Mouse (Mus musculus): ENCODE measurements around the gene Dgcr8. TPM values are rescaled to one million over a fixed set of nuclear protein-coding genes. Genes with fewer than 3 reads are reported as not detected.

Dgcr8 gene
- polyA plus RNA-seq, 1 experiment from 2014 or later: 40.2 TPM

DNA sequence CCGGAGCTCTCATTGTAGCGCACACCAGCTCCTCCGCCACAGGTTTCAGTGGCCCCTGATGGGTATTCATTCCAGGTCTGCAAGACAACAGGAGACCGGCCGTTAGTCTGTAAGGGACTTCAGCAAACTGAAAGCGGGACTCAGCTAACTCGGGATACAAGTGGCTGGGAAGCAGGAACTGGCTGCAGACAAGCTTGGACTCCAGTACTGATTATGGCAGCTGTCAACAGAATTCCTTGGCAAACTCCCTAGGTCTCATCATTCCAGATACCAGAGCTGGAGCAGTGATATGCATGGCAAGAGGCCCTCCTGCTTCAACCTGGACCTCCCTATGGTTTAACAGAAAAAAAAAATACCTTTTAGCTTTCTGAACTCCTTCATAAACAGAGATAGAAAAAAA is 74.2 kb downstream of the Dgcr8 start:
- Histone ChIP-seq H3K27ac (no peak overlapping the region), H3K4me2 (replicated peaks) (no peak overlapping the region)
- 82% methylated on average over 7 of the region's 7 CpGs for WGBS

DNA sequence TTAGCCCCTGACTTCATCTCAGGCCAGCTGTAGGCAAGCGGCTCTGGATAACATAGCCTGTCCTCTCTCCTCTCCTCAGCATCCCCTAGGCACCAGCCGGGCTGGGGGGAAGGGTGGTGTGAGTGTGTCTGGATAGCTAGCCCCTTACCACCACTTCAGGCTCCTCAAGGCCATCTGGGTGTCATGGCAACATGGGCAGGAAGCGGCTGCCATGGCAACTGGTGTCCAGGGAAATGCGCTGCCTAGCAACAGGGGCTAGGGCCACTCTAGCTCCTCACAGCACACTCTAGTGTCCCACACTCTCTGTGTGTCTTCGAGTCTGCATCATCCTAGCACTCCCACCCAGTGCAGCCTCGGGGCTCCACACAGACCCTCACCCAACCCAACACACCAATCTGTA is 75.4 kb downstream of the Dgcr8 start:
- H3K27ac ChIP-seq: 0 out of 2 replicates have a peak overlapping the region, but pooled peaks have one; percentile 36
- H3K9ac ChIP-seq: no peak overlapping the region
- peak overlapping the region; percentile 3; the same call in 1 of the 2 replicates for H3K4me2 ChIP-seq (replicated peaks)
- 36% methylated on average over 6 of the region's 6 CpGs for WGBS
- H3K9me3 ChIP-seq: no peaks in the 10 kb centered on the region
- ATAC-seq (ENCODE audit: insufficient number of reproducible peaks, insufficient read depth, low FRiP score, low TSS enrichment): peak; percentile 79
- peaks cover 13% of the 10 kb centered on the region for H3K4me1 ChIP-seq
- H3K36me3 ChIP-seq: no peaks in the 10 kb centered on the region
- H3K4me3 ChIP-seq: no peak overlapping the region
- no peaks in the 10 kb centered on the region for H3K27me3 ChIP-seq

More for the DNA sequence above, 74.2 kb downstream of the Dgcr8 start:
- H3K9ac ChIP-seq: no peak overlapping the region
- peaks cover 15% of the 10 kb centered on the region for H3K4me1 ChIP-seq
- no peak overlapping the region for H3K4me3 ChIP-seq
- no peaks in the 10 kb centered on the region for H3K9me3 ChIP-seq
- no peak for ATAC-seq (ENCODE audit: insufficient number of reproducible peaks, insufficient read depth, low FRiP score, low TSS enrichment)
- H3K27me3 ChIP-seq: no peaks in the 10 kb centered on the region
- no peaks in the 10 kb centered on the region for H3K36me3 ChIP-seq

DNA sequence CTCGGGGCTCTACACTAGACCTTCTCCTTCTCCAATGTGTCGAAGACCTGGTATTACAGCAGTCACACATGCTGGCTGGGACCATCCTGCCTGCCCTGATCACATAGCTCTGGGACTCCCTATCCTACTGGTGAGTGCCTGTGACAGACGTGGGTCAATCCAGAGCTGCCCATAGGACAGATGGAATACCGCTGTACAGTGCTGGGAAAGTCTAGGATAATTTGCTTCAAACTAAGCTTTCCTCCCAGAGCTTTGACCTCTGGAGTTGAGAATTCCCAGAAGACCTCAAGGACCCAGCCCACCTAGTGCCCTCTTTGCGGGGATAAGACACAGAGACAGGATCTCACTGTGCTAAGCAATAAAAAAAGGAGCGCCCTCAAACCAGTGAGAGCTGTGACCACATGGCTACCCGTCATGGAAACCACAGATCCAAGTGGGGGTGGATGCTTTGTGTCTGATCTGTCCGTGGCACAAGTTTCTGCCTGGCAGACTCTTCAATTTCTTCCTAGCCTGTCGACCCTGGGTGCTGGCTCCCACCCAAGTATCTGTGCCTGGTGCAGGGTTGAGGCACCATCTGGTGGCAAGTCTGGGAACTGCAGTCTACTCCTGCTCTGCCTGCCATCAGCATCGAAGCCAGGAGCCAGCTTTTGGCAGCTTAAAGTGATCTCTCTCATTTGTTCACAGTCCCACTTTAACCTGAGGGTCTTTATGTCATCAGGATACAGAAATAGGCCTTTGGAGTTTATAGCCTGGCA is 77.5 kb downstream of the Dgcr8 start:
- H3K4me2 ChIP-seq (replicated peaks): no peak overlapping the region
- H3K4me3 ChIP-seq: no peak overlapping the region
- no peak overlapping the region for H3K27ac ChIP-seq
- no peaks in the 10 kb centered on the region for H3K9me3 ChIP-seq
- ATAC-seq (ENCODE audit: insufficient number of reproducible peaks, insufficient read depth, low FRiP score, low TSS enrichment): 0 out of 2 replicates have a peak, but pooled peaks have one; percentile 29
- 41% methylated on average over 10 of the region's 10 CpGs for WGBS
- no peak overlapping the region for H3K9ac ChIP-seq
- no peaks in the 10 kb centered on the region for H3K27me3 ChIP-seq
- no peaks in the 10 kb centered on the region for H3K36me3 ChIP-seq
- peaks cover 13% of the 10 kb centered on the region for H3K4me1 ChIP-seq

DNA sequence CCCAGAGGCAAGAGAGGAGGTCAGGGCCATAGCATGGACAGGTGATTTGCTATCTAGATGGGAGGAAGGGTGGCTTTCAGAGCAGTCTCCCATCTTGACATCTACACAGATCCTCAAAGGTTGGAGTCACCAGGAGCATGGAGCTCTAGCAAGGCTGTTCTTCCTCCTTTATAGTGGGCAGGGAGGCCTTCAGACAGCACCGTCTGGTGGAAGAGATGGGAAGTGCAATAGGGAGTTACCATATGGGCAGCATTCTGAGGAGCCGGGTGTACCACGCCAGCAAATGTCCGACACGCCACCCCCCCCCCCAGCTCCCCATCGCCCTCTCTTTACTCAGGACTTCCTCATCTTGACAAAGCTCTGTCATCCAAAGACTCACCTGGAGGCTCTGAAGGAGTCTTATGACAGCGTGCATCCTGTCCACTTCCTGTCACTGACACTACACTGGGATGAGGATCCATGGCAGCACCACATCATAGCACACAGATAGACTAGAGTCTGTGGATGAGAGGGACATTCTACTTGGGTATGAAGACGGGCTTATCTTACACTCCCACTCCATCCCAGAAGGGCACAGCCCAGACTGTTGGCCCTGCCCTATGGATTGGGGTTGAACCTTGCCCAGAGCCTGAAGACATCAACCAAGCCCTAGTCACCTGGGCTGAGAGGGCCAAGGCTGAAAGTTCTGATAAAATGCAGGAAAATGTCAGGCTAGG is 78.2 kb downstream of the Dgcr8 start:
- WGBS: 23% methylated on average over 8 of the region's 8 CpGs

More for the DNA sequence above, 78.2 kb downstream of the Dgcr8 start:
- no peaks in the 10 kb centered on the region for H3K36me3 ChIP-seq
- no peak for ATAC-seq (ENCODE audit: insufficient number of reproducible peaks, insufficient read depth, low FRiP score, low TSS enrichment)
- no peak overlapping the region for H3K27ac ChIP-seq
- no peak overlapping the region for H3K4me2 ChIP-seq (replicated peaks)
- H3K9ac ChIP-seq: no peak overlapping the region
- H3K27me3 ChIP-seq: no peaks in the 10 kb centered on the region
- H3K9me3 ChIP-seq: no peaks in the 10 kb centered on the region
- H3K4me3 ChIP-seq: no peak overlapping the region
- peaks cover 13% of the 10 kb centered on the region for H3K4me1 ChIP-seq

MicroRNAs within 50 kb of the gene (microRNA counts, 519-probe panel; counts per million panel counts)
- microRNA mmu-miR-1306 (460 counts per million, percentile 65 among the panel's probes with 10 or more counts), microRNA mmu-miR-185 (3,424 counts per million, percentile 73 among the panel's probes with 10 or more counts)

Small RNAs within 50 kb of the gene (microRNA-seq; reads per million reads assigned to microRNA genes)
- 1.1 reads per million for gene Gm24572
- 326 reads per million, percentile 66 among the genes with 10 or more reads in this experiment for gene Mir1306
- 247 reads per million, percentile 64 among the genes with 10 or more reads in this experiment for gene Mir185

Other genes with a start within 250 kb of the Dgcr8 start
- gene Dgcr6, start 236.4 kb downstream of the Dgcr8 start, polyA plus RNA-seq (2016; fragmentation: Nextera tagmentation; extraction: Ambion mirVana): 121 and 129 TPM in 2 replicates
- 11.1 and 11.3 TPM in 2 replicates for gene Prodh, start 199.0 kb downstream of the Dgcr8 start, polyA plus RNA-seq (2016; fragmentation: Nextera tagmentation; extraction: Ambion mirVana)
- gene Rtn4r, start 161.6 kb downstream of the Dgcr8 start, polyA plus RNA-seq (2016; fragmentation: Nextera tagmentation; extraction: Ambion mirVana): 3.1 and 3.4 TPM in 2 replicates
- not detected in 2 replicates for gene Ccdc188, start 71.4 kb downstream of the Dgcr8 start, polyA plus RNA-seq (2016; fragmentation: Nextera tagmentation; extraction: Ambion mirVana)
- gene Zdhhc8, start 54.1 kb downstream of the Dgcr8 start, polyA plus RNA-seq (2016; fragmentation: Nextera tagmentation; extraction: Ambion mirVana): 19.9 and 23.0 TPM in 2 replicates
- 109 and 115 TPM in 2 replicates for gene Trmt2a, start 40.6 kb downstream of the Dgcr8 start, polyA plus RNA-seq (2016; fragmentation: Nextera tagmentation; extraction: Ambion mirVana)
- 754 and 814 TPM in 2 replicates for gene Ranbp1, start 40.5 kb downstream of the Dgcr8 start, polyA plus RNA-seq (2016; fragmentation: Nextera tagmentation; extraction: Ambion mirVana)
- gene Gm49776, start 30.9 kb downstream of the Dgcr8 start, polyA plus RNA-seq (2016; fragmentation: Nextera tagmentation; extraction: Ambion mirVana): 2.1 and 2.3 TPM in 2 replicates
- gene Tango2, start 58.9 kb upstream of the Dgcr8 start, polyA plus RNA-seq (2016; fragmentation: Nextera tagmentation; extraction: Ambion mirVana): 22.5 and 30.1 TPM in 2 replicates
- gene Arvcf, start 58.9 kb upstream of the Dgcr8 start, polyA plus RNA-seq (2016; fragmentation: Nextera tagmentation; extraction: Ambion mirVana): 44.4 and 47.0 TPM in 2 replicates
- gene Txnrd2, start 137.1 kb upstream of the Dgcr8 start, polyA plus RNA-seq (2016; fragmentation: Nextera tagmentation; extraction: Ambion mirVana): 15.7 and 19.8 TPM in 2 replicates
- 56.1 and 59.7 TPM in 2 replicates for gene Comt, start 137.6 kb upstream of the Dgcr8 start, polyA plus RNA-seq (2016; fragmentation: Nextera tagmentation; extraction: Ambion mirVana)
- gene Gnb1l, start 209.5 kb upstream of the Dgcr8 start, polyA plus RNA-seq (2016; fragmentation: Nextera tagmentation; extraction: Ambion mirVana): 16.9 and 17.5 TPM in 2 replicates
- 4.1 and 4.2 TPM in 2 replicates for gene Rtl10, start 209.7 kb upstream of the Dgcr8 start, polyA plus RNA-seq (2016; fragmentation: Nextera tagmentation; extraction: Ambion mirVana)

Data from embryonic facial prominence, embryonic 12.5 days (tissue).